Mouse (Mus musculus) adipose tissue, adult 10 weeks (tissue): ENCODE measurements around the gene Unc45b. TPM values are rescaled to one million over a fixed set of nuclear protein-coding genes. Genes with fewer than 3 reads are reported as not detected.

Source experiments
- polyA plus RNA-seq: library from polyadenylated mRNA; stranded (reverse); fragments of 350-450 nt; fragmentation: Illumina TruSeq; extraction: RNeasy Lipid Tissue Mini Kit (QIAGEN cat#74804); gene quantifications from one replicate; pipeline ENCODE4 v1.2.3, GENCODE M21; 2014; ENCODE audit warnings: low read depth, low replicate concordance

The Unc45b gene
- polyA plus RNA-seq: 9.3 TPM

DNA sequence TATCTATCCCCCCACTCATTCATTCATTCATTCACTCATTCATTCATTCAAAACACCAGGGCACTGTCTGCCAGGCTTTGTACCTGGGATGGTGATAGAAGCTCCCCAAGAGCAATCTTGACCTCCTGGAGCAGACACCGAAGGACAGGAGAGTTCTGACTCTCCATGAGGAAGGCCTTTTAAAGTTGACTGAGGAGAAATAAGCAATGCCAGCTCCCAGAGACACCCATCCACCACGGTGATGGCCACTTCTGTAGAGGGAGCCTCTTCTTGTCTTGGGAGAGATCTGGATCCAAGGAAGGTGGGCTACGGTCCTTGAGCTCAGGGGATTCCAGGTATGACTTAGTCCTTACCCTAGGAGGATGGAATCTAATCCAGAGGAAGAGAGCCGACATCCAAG lies at the start of gene Unc45b:
Unc45b (plus strand) TSS at position 301 of the 400 bp plus-strand sequence.

DNA sequence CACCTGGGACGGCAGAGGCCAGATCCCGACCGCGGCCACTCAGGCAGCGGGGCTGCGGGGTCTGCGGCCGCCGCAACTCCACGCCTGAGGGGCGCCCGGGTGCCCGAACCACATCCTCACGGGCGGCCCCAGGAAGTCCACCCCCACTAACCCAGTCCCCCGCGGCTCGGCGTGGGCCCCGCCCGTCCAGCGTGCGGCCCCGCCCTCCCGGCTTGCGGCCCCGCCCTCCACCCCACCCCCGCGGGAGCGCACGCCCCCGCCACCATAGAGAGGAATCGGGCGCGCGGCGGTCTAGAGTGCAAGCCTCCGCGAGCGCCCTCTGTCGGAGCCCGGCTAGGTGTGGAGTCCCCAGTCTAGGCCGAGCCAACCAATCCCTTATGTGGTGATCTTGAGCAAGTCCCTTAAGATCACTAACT lies 39.3 kb upstream of the Unc45b start, which contains the start of gene Rffl:
Rffl (minus strand) TSS at position 180 of the 416 bp plus-strand sequence.

DNA sequence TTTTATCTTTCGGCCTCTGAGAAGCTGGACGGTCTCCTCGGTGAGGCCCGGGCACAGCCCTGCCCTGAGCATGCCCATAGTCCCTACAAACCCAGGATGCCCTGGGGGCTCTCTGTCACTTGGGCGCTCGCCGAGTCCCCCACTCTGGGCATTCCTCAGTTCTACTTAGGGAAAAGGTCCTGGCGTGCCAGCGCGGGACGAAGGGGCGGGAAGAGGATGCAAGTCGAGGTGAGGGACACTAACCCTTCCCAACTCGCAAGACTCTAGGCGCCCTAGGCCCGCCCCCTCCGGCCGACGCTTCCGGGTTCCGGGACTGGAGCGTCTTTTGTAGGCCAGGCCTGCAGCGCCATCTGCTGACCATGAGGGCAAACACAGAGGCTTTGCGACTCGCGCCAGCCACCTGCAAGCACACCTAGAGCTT lies 20.0 kb upstream of the Unc45b start, which contains the start of gene Rad51d:
Rad51d (minus strand) TSS at position 273 of the 421 bp plus-strand sequence.

DNA sequence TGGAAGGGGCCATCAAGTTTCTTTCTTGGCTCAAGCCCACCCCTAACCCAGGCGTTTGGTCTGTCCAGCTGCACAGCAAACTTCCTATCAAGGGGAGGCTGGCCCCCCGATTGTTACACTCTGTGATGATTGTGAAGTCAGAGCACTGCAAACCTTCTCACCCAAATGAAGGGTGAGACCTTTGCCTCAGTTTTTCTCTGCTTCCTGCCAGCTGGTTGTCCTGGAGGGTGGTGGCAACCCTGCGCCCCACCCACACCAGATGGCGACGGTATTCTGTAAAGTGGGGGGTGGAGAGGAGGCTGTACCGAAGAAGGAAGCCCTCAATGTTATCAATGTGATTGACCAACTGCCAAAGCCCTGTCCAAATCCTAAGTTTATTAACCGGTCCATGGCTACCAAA lies 18.4 kb upstream of the Unc45b start, which contains the start of gene Fndc8:
Fndc8 (plus strand) TSS at position 189 of the 400 bp plus-strand sequence.

DNA sequence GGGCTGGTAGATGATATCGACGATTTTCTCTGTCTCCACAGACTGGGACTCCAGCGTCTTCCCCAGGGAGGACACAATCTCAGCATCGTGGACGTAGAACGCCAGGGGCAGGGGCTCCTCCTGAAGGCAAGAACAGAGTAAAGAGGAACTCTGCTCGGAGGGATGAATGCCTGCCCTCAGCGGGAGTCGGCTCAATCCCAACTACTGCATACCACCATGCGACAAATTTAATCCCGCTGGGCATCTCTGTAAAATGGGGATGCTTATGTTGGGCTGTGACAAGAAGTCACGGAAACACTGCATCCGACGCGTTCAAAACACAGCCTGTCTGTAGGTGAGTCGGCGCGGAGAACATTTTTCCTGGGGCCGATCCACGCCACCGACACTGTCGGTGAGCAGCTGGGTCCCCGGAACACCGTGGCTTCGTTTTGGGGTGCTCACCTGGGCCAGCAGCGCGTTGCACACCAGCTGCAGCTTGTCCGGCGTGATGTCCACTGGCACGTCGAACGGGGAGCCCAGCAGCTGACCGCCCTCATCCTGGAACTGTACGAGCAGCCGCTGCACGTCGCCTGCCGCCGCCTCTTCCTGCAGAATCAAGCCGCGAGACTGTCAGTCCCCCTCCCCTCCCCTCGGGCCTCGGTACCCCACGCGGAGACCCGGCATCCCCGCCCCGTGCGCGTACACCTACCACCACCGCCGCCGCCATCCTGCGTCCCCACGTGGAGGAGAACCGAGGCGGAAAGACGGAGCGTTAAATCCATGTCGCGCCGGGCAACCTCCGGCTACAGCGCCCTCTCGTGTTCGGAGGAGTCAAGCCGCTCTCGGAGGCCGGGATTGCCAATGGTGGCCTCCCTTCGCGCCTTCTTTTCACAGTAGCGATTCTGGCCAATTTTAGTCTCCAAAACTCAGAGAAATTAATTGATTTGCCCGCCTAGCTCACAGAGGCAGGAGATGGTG lies 2.4 kb upstream of the Unc45b start, which contains the start of gene Nle1:
Nle1 (minus strand) TSS at position 761 of the 957 bp plus-strand sequence.

DNA sequence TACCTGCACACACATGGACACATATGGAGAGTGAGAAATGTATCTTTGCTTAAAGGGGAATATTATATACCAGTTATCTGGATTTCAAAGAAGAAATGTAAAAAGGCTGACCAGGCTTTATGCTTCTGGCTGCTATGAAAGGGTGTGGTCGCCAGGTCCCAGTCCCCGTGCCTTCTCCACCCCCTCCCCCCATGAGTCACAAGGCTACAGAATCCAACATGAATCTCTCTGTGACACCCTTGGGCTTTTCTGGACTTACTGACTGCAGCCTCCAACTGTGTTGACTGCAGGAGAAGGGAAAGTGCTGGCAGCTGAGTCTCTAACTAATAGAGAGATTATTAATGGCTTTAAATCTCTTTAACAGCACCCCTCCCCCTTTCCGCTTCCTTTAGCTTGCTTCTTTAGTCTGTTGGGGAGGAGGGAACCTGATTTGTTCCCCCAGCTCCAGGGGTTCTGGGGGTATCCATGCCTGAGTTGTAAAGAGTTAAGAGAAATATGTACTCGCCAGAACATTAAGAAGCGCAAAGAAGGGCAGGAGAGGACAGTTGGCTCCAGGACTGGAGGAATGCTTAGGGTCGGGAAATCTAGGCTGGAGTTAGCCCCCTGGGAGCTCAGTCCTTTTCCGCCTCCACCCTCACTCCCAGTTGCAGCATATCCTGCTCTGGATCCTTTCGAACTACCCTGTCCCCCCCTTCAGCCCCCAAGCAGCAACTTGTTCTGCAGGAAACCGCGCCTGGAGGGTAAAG lies 40.6 kb downstream of the Unc45b start, which contains the start of gene Slfn5:
Slfn5 (plus strand) TSS at position 614 of the 746 bp plus-strand sequence.

DNA sequence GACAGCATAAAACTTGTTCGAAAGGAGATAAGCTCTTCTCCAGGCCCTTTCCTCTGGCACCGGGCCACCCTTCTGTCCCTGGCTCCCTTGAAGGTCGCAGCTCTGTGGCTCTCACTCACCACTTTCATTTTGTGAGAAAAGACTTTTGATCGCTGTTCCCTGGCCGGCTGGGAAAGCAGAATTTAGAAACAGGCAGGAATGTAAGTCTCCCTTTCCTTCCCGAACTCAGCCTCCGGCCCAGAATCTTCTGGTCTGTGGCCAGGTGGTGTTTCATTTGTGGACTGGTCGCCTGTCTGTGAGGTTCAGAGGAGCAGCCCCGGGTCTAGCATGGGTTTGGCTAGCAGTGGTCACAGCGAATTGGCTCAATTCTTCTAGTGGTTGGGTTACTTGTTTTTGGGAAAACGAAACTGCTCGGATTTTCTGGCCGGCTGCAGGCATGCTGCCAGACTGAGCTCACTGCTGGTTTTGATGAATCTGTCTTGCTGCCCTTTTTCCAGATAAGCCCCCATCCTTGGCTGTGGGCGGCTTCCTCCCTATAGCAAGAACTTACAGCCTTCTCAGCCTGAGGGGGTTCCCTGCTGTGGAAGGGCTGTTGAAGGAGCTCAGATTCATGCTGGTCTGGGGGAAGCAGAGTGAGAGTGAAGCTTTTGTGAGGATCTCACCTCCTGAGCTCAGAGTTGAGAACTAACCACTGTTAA lies 81.3 kb downstream of the Unc45b start, which contains the start of gene Slfn9:
Slfn9 (minus strand) TSS at position 362 of the 698 bp plus-strand sequence.

Other genes starting within 250 kb of the Unc45b start
- gene Cct6b, start 146.2 kb upstream of the Unc45b start, polyA plus RNA-seq: 5.0 TPM
- 9.4 TPM for gene Zfp830, start 146.2 kb upstream of the Unc45b start, polyA plus RNA-seq
- 22.7 TPM for gene Lig3, start 129.4 kb upstream of the Unc45b start, polyA plus RNA-seq
- gene Rffl, start 39.3 kb upstream of the Unc45b start, polyA plus RNA-seq: 21.8 TPM
- 21.5 TPM for gene Rad51d, start 19.9 kb upstream of the Unc45b start, polyA plus RNA-seq
- 1.2 TPM for gene Fndc8, start 18.4 kb upstream of the Unc45b start, polyA plus RNA-seq
- 9.0 TPM for gene Nle1, start 2.1 kb upstream of the Unc45b start, polyA plus RNA-seq
- gene Slfn5, start 40.8 kb downstream of the Unc45b start, polyA plus RNA-seq: 33.9 TPM
- 1.1 TPM for gene Slfn9, start 81.3 kb downstream of the Unc45b start, polyA plus RNA-seq
- 2.9 TPM for gene Slfn8, start 110.3 kb downstream of the Unc45b start, polyA plus RNA-seq
- gene Slfn2, start 154.6 kb downstream of the Unc45b start, polyA plus RNA-seq: 9.4 TPM
- 0.74 TPM for gene Slfn1, start 206.3 kb downstream of the Unc45b start, polyA plus RNA-seq